Mouse (Mus musculus) bone marrow macrophage, adult 2 months (primary cell): ENCODE measurements around the gene Ptch2.

Experiments used
- CTCF ChIP-seq: IDR thresholded peaks from 2 replicates; pipeline ENCODE4 v1.5.1; 2012; ENCODE audit warnings: low read depth, mild to moderate bottlenecking, low read length, moderate library complexity
- POLR2A ChIP-seq: IDR thresholded peaks from 2 replicates; pipeline ENCODE4 v1.6.1; 2012; ENCODE audit warnings: mild to moderate bottlenecking, low read depth, low read length, borderline replicate concordance

DNA sequence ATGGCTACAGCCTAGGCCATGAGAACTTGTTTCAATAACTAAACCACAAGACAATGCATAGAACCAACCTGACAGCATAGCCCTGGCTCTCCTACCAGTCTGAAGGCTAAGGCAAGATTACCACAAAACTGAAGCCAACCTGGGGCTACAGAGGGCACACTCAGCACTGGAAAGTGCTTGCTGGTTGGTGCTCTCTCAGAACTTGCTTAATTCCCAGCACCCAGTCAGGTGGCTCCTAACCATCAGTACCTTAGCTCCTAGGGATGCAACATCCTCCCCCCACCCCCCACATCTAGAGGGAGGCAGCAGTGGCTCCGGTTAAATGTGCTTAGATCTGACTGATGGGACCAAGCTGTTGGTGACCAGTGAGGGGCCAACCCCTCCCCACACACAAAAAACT, 55.5 kb downstream of the Ptch2 start:
- TF ChIP-seq CTCF (no peak), POLR2A (no peak)
